Mouse (Mus musculus) brain, embryonic 14.5 days (tissue): ENCODE measurements around the gene Gpr25.

Source experiments
- CTCF ChIP-seq: fragments of 200-500 bp; IDR thresholded peaks from 2 replicates; pipeline ENCODE4 v1.5.1; 2012; ENCODE audit warnings: inconsistent platforms, mild to moderate bottlenecking, moderate library complexity, borderline replicate concordance; ENCODE audit not compliant: insufficient read depth, insufficient read length; ENCODE audit errors: extremely low read depth
- POLR2A ChIP-seq: fragments of 200-500 bp; IDR thresholded peaks from 2 replicates; pipeline ENCODE4 v1.6.1; 2012; ENCODE audit warnings: mild to moderate bottlenecking, inconsistent platforms, borderline replicate concordance; ENCODE audit not compliant: poor library complexity, insufficient read depth, insufficient read length, severe bottlenecking; ENCODE audit errors: extremely low read depth

- TF ChIP-seq POLR2A (no peak), CTCF (no peak)
Measured at GRCm38 (mm10) chr1:136253472-136253871, 7.2 kb downstream of the Gpr25 start.
